Mouse (Mus musculus) liver, postnatal 0 days (tissue): ENCODE data around the gene Nr2e3. TPM values are rescaled to one million over a fixed set of nuclear protein-coding genes. Genes with fewer than 3 reads are reported as not detected.

Source experiments
- ATAC-seq: fragments of 200-750 bp; cut with Nextera tagmentation; 2 replicates; pipeline ENCODE4 v1.8.0; 2017; ENCODE audit warnings: mild to moderate bottlenecking, moderate library complexity
- DNase-seq: peaks from one replicate; pipeline ENCODE4 v3.0.0-alpha.2; 2016
- H3K27ac ChIP-seq: fragments of 300-500 bp; sonication (generic); 2 replicates; pipeline ENCODE4 v1.5.1; 2014; ENCODE audit warnings: antibody characterized with exemption, moderate library complexity, mild to moderate bottlenecking, low read depth
- H3K27me3 ChIP-seq: fragments of 300-500 bp; sonication (generic); 2 replicates; pipeline ENCODE4 v1.6.1; 2014; ENCODE audit warnings: low read length, control low read depth, mixed read lengths; ENCODE audit not compliant: insufficient read depth
- H3K36me3 ChIP-seq: fragments of 300-500 bp; sonication (generic); replicated peaks from 2 replicates; pipeline ENCODE4 v1.6.1; 2014; ENCODE audit warnings: mild to moderate bottlenecking, control low read depth, low read length, moderate library complexity, mixed read lengths; ENCODE audit not compliant: insufficient read depth
- H3K4me1 ChIP-seq: fragments of 300-500 bp; sonication (generic); 2 replicates; pipeline ENCODE4 v1.6.1; 2014; ENCODE audit warnings: antibody characterized with exemption, mild to moderate bottlenecking, control low read depth; ENCODE audit not compliant: insufficient read depth
- H3K4me2 ChIP-seq: fragments of 300-500 bp; sonication (generic); 2 replicates; pipeline ENCODE4 v1.6.1; 2014; ENCODE audit warnings: low read depth, mild to moderate bottlenecking, low read length, moderate library complexity, mixed read lengths
- H3K4me3 ChIP-seq: fragments of 300-500 bp; sonication (generic); 2 replicates; pipeline ENCODE4 v1.5.1; 2014; ENCODE audit warnings: low read depth, low read length
- H3K9ac ChIP-seq: fragments of 300-500 bp; sonication (generic); replicated peaks from 2 replicates; pipeline ENCODE4 v1.6.1; 2014; ENCODE audit warnings: mild to moderate bottlenecking, moderate library complexity
- H3K9me3 ChIP-seq: fragments of 300-500 bp; sonication (generic); 2 replicates; pipeline ENCODE4 v1.6.1; 2016; ENCODE audit warnings: mild to moderate bottlenecking, control low read depth, low read length, mixed read lengths
- CTCF ChIP-seq: sonication (generic); IDR thresholded peaks from 2 replicates; pipeline ENCODE4 v1.5.1; 2016; ENCODE audit warnings: antibody characterized with exemption, low read depth
- EP300 ChIP-seq: IDR thresholded peaks from 2 replicates; pipeline ENCODE4 v1.6.1; 2016; ENCODE audit warnings: antibody characterized with exemption, low read depth, mild to moderate bottlenecking
- WGBS: fragments of 180-500 bp; shearing (Covaris S2); extraction: QIAGEN DNeasy Blood & Tissue Kit; methylation state at CpG from one replicate; pipeline ENCODE4 v1.1.7; 2014; ENCODE audit not compliant: insufficient replicate concordance; 5-methylcytosine and 5-hydroxymethylcytosine counted together
- polyA plus RNA-seq: library from polyadenylated mRNA; unstranded; fragments of >200 nt; fragmentation: Nextera tagmentation; extraction: Ambion mirVana; gene quantifications from 2 replicates; pipeline ENCODE4 v1.2.1, GENCODE M21; 2015

Nr2e3 gene
- polyA plus RNA-seq, 1 experiment from 2014 or later, result not detected

GRCm38 (mm10) chr9:59948691-59949250 lies 11.7 kb downstream of the Nr2e3 start:
- H3K4me3 ChIP-seq, result no peak overlapping the region
- DNase-seq, result no peak
- 81% methylated on average over 17 of the region's 17 CpGs for WGBS
- no peak for ATAC-seq
- H3K9ac ChIP-seq, result no peak overlapping the region
- H3K27ac ChIP-seq, result no peak overlapping the region
- H3K4me1 ChIP-seq, result no peaks in the 10 kb centered on the region
- H3K9me3 ChIP-seq, result no peaks in the 10 kb centered on the region
- H3K36me3 ChIP-seq, result no peaks in the 10 kb centered on the region
- H3K27me3 ChIP-seq, result peaks cover 49% of the 10 kb centered on the region
- no peak overlapping the region for H3K4me2 ChIP-seq
- TF ChIP-seq EP300 (no peak), CTCF (no peak)

GRCm38 (mm10) chr9:59948226-59948625 lies 12.2 kb downstream of the Nr2e3 start:
- H3K9me3 ChIP-seq, result no peaks in the 10 kb centered on the region
- H3K9ac ChIP-seq, result no peak overlapping the region
- DNase-seq (no peak), ATAC-seq (no peak)
- H3K27me3 ChIP-seq, result peaks cover 49% of the 10 kb centered on the region
- no peak overlapping the region for H3K4me3 ChIP-seq
- no peak overlapping the region for H3K4me2 ChIP-seq
- no peak overlapping the region for H3K27ac ChIP-seq
- no peaks in the 10 kb centered on the region for H3K36me3 ChIP-seq
- WGBS, result 71% methylated on average over 8 of the region's 8 CpGs
- H3K4me1 ChIP-seq, result no peaks in the 10 kb centered on the region
- TF ChIP-seq EP300, result no peak
- no peak for TF ChIP-seq CTCF

GRCm38 (mm10) chr9:59947271-59947670 lies 13.2 kb downstream of the Nr2e3 start:
- Histone ChIP-seq H3K9ac (no peak overlapping the region), H3K4me1 (no peaks in the 10 kb centered on the region), H3K27ac (no peak overlapping the region), H3K4me2 (no peak overlapping the region), H3K9me3 (no peaks in the 10 kb centered on the region), H3K4me3 (no peak overlapping the region), H3K36me3 (no peaks in the 10 kb centered on the region), H3K27me3 (peaks cover 49% of the 10 kb centered on the region)
- ATAC-seq (no peak), DNase-seq (no peak)
- 76% methylated on average over 8 of the region's 8 CpGs for WGBS
- no peak for TF ChIP-seq CTCF
- no peak for TF ChIP-seq EP300

- H3K27me3 ChIP-seq, result peaks cover 49% of the 10 kb centered on the region
- no peaks in the 10 kb centered on the region for H3K4me1 ChIP-seq
- TF ChIP-seq CTCF (no peak), EP300 (no peak)
- H3K4me2 ChIP-seq, result no peak overlapping the region
- no peak overlapping the region for H3K4me3 ChIP-seq
- 77% methylated on average over 3 of the region's 3 CpGs for WGBS
- H3K9ac ChIP-seq, result no peak overlapping the region
- no peak for ATAC-seq
- no peak overlapping the region for H3K27ac ChIP-seq
- H3K9me3 ChIP-seq, result no peaks in the 10 kb centered on the region
- no peak for DNase-seq
- no peaks in the 10 kb centered on the region for H3K36me3 ChIP-seq
Observed at GRCm38 (mm10) chr9:59945241-59945640, 15.2 kb downstream of the Nr2e3 start.

- no peak for TF ChIP-seq CTCF
- TF ChIP-seq EP300, result no peak
- Histone ChIP-seq H3K27ac (no peak overlapping the region), H3K4me3 (no peak overlapping the region), H3K27me3 (peaks cover 48% of the 10 kb centered on the region), H3K9me3 (no peaks in the 10 kb centered on the region), H3K4me2 (no peak overlapping the region), H3K4me1 (no peaks in the 10 kb centered on the region), H3K9ac (no peak overlapping the region), H3K36me3 (no peaks in the 10 kb centered on the region)
- WGBS, result 82% methylated on average over 6 of the region's 6 CpGs
- DNase-seq, result no peak
- ATAC-seq, result no peak
Observed at GRCm38 (mm10) chr9:59943826-59944225, 16.6 kb downstream of the Nr2e3 start.

- Histone ChIP-seq H3K4me2 (no peak overlapping the region), H3K4me3 (no peak overlapping the region), H3K36me3 (no peaks in the 10 kb centered on the region), H3K27ac (no peak overlapping the region), H3K27me3 (peaks cover 43% of the 10 kb centered on the region), H3K9ac (no peak overlapping the region), H3K4me1 (no peaks in the 10 kb centered on the region), H3K9me3 (no peaks in the 10 kb centered on the region)
- no peak for ATAC-seq
- TF ChIP-seq EP300, result no peak
- no peak for TF ChIP-seq CTCF
- DNase-seq, result no peak
- WGBS, result 43% methylated on average over 5 of the region's 5 CpGs
Observed at GRCm38 (mm10) chr9:59942501-59943085, 17.9 kb downstream of the Nr2e3 start.
